Comparison of ENCODE assay signal across 11 mouse cellular contexts in the genomic region with DNA sequence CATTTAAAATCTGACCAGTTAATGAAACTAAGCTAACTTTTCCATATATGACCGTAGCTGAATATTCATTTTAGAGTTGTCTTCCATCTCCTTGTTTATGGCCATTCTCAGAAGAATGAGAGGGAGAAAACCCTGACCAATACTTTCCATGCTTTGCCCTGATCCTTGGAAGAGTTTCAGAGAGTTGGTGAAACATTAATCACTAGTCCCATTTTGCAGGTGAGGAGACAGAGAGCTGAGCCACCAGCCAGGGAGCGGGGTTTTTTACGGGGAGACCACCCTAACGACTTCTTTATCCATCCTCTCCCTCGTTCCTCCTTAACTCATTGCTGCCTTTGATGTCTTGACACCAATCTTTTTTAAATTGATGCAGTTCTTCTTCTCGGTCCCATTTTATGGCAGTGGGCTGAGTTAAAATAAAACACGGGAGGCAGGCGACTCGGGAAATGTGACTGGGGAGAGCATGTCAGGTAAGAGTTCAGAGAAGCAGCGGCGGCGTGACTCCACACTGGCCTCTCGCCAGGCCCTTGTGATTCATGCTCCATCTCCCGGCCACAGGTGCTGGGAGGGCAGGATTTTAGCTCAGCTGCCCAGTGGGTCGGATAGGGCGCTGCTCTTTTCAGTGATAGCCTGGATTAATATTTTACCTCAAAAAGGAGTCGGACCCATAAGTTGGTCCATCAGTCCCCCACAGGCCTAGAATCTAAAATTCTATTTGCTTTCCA.
DNase-seq lines count a peak whose midpoint lies in the region; ATAC-seq and TF ChIP-seq lines count a peak whose summit lies in the region.
"Had no signal": no experiment of that assay in that cellular context is flagged by ENCODE, and none has a peak within 500 bp of the region (broad histone marks: within the 10 kb centered on the region; RNA-seq: fewer than 3 reads in every experiment).

No protein-coding gene starts in this region.

- H3K4me1 ChIP-seq in heart, adult 2 months (ENCODE audit: control insufficient read depth, insufficient read depth, low read length): no peaks in the 10 kb centered on the region
- H3K4me1 ChIP-seq in heart, embryonic 11.5 days (ENCODE audit: control insufficient read depth, insufficient read depth, low read length): peaks cover 4% of the 10 kb centered on the region; the same call in 1 of the 2 replicates
- no peaks in the 10 kb centered on the region for H3K4me1 ChIP-seq in forebrain, embryonic 14.5 days (ENCODE audit: control insufficient read depth, insufficient read depth, low read length)

- no peak for TF ChIP-seq POLR2A in heart, adult 2 months (IDR thresholded peaks at IDR 0.05; ENCODE audit: insufficient read depth, low read depth, low read length)

- TF ChIP-seq CTCF in heart, adult 2 months (IDR thresholded peaks at IDR 0.05): no peak

- H3K4me2 ChIP-seq in heart, embryonic 11.5 days: no peak overlapping the region
- H3K4me2 ChIP-seq in forebrain, embryonic 14.5 days (ENCODE audit: low read length): no peak overlapping the region
- H3K4me2 ChIP-seq: embryonic facial prominence, embryonic 13.5 days; neural tube, embryonic 12.5 days had no signal

- H3K27me3 ChIP-seq in heart, adult 2 months (ENCODE audit: control insufficient read depth, insufficient read depth, low read length): no peaks in the 10 kb centered on the region
- H3K27me3 ChIP-seq in heart, embryonic 11.5 days (ENCODE audit: control insufficient read depth, insufficient read depth, low read length): no peaks in the 10 kb centered on the region
- no peaks in the 10 kb centered on the region for H3K27me3 ChIP-seq in forebrain, embryonic 14.5 days (replicated peaks; ENCODE audit: control insufficient read depth, insufficient read depth, low read length)
- H3K27me3 ChIP-seq: embryonic facial prominence, embryonic 13.5 days; neural tube, embryonic 12.5 days had no signal

- peak; percentile 41 to 46 for DNase-seq in heart, adult 2 months
- DNase-seq in adrenal gland, postnatal 14 days: peak; percentile 24
- peak; percentile 94 to 95 for DNase-seq in kidney, postnatal 36 days
- peak; percentile 43 for DNase-seq in lung, postnatal 36 days
- no peak for DNase-seq in forebrain, embryonic 14.5 days (ENCODE audit: low spot score)
- DNase-seq in left cerebral cortex, adult 18-20 months (ENCODE audit: low spot score in 2 of 2): no peak
- no peak for DNase-seq in right cerebral cortex, postnatal 10 days (ENCODE audit: low spot score in 2 of 2)
- DNase-seq: gastrocnemius, postnatal 25 days had no signal

- no peak for ATAC-seq in heart, embryonic 11.5 days (replicated peaks; ENCODE audit: insufficient number of reproducible peaks, low FRiP score, low TSS enrichment)
- no peak for ATAC-seq in forebrain, embryonic 14.5 days

- no peak overlapping the region for H3K27ac ChIP-seq in heart, adult 2 months
- no peak overlapping the region for H3K27ac ChIP-seq in heart, embryonic 11.5 days (ENCODE audit: low read depth, low read length)
- H3K27ac ChIP-seq in forebrain, embryonic 14.5 days (ENCODE audit: low read depth, low read length): no peak overlapping the region
- H3K27ac ChIP-seq: embryonic facial prominence, embryonic 13.5 days; neural tube, embryonic 12.5 days had no signal

- H3K36me3 ChIP-seq in heart, adult 2 months (ENCODE audit: control insufficient read depth, insufficient read depth, low read length): no peaks in the 10 kb centered on the region
- H3K36me3 ChIP-seq in heart, embryonic 11.5 days (ENCODE audit: control insufficient read depth, insufficient read depth, low read length): no peaks in the 10 kb centered on the region
- no peaks in the 10 kb centered on the region for H3K36me3 ChIP-seq in forebrain, embryonic 14.5 days (ENCODE audit: control insufficient read depth, insufficient read depth, low read length)
- H3K36me3 ChIP-seq: embryonic facial prominence, embryonic 13.5 days; neural tube, embryonic 12.5 days had no signal

- H3K79me2 ChIP-seq in heart, adult 2 months (replicated peaks; ENCODE audit: control insufficient read depth, insufficient read depth, low read length): no peaks in the 10 kb centered on the region

- TF ChIP-seq EP300 in heart, adult 2 months (IDR thresholded peaks at IDR 0.05; ENCODE audit: insufficient read depth, low read depth, low read length): no peak

- no peak overlapping the region for H3K9ac ChIP-seq in heart, adult 2 months (ENCODE audit: low read depth, low read length)
- H3K9ac ChIP-seq in heart, embryonic 11.5 days (ENCODE audit: low read depth, low read length): no peak overlapping the region
- no peak overlapping the region for H3K9ac ChIP-seq in forebrain, embryonic 14.5 days (ENCODE audit: low read length)
- H3K9ac ChIP-seq: embryonic facial prominence, embryonic 13.5 days; neural tube, embryonic 12.5 days had no signal

- H3K4me3 ChIP-seq in heart, adult 2 months: no peak overlapping the region
- H3K4me3 ChIP-seq in heart, embryonic 11.5 days (ENCODE audit: low read depth, low read length): no peak overlapping the region
- H3K4me3 ChIP-seq in forebrain, embryonic 14.5 days (ENCODE audit: low read depth, low read length): no peak overlapping the region
- H3K4me3 ChIP-seq: embryonic facial prominence, embryonic 13.5 days; neural tube, embryonic 12.5 days had no signal

- H3K9me3 ChIP-seq in heart, embryonic 11.5 days (replicated peaks; ENCODE audit: control insufficient read depth, low read length): 0 out of 2 replicates have a peak, but pooled peaks cover 2% of the 10 kb centered on the region
- peaks cover 3% of the 10 kb centered on the region for H3K9me3 ChIP-seq in forebrain, embryonic 14.5 days (replicated peaks; ENCODE audit: control insufficient read depth, low read length)
- H3K9me3 ChIP-seq: embryonic facial prominence, embryonic 13.5 days had no signal

- 71% methylated on average over 17 of the region's 17 CpGs for WGBS in heart, adult 2 months
- WGBS in heart, embryonic 11.5 days (ENCODE audit: insufficient replicate concordance): 79% methylated on average over 17 of the region's 17 CpGs
- 81% methylated on average over 17 of the region's 17 CpGs for WGBS in forebrain, embryonic 14.5 days

- intact Hi-C loops in heart, adult 2 months (cut with DNase I): no loop called here

Comparison
In these comparisons a context has a peak if more than half of its experiments do, and no peak if none do; other contexts are left out.
1. DNase-seq: peak in heart, adult 2 months (2 of 2), adrenal gland, postnatal 14 days (single experiment), kidney, postnatal 36 days (2 of 2) and lung, postnatal 36 days (single experiment); none in forebrain, embryonic 14.5 days (single experiment), left cerebral cortex, adult 18-20 months (0 of 2) and right cerebral cortex, postnatal 10 days (0 of 2).